Mouse (Mus musculus) embryo, embryonic 10.5 days (tissue): ENCODE measurements around the gene 1810062G17Rik.
A peak's percentile ranks its signal among the peaks of the same experiment; 100 is the strongest.

Experiments
- DNase-seq: peaks from one replicate; pipeline ENCODE4 v3.0.0-alpha.2; 2015; ENCODE audit warnings: low spot score

Gene 1810062G17Rik

DNA sequence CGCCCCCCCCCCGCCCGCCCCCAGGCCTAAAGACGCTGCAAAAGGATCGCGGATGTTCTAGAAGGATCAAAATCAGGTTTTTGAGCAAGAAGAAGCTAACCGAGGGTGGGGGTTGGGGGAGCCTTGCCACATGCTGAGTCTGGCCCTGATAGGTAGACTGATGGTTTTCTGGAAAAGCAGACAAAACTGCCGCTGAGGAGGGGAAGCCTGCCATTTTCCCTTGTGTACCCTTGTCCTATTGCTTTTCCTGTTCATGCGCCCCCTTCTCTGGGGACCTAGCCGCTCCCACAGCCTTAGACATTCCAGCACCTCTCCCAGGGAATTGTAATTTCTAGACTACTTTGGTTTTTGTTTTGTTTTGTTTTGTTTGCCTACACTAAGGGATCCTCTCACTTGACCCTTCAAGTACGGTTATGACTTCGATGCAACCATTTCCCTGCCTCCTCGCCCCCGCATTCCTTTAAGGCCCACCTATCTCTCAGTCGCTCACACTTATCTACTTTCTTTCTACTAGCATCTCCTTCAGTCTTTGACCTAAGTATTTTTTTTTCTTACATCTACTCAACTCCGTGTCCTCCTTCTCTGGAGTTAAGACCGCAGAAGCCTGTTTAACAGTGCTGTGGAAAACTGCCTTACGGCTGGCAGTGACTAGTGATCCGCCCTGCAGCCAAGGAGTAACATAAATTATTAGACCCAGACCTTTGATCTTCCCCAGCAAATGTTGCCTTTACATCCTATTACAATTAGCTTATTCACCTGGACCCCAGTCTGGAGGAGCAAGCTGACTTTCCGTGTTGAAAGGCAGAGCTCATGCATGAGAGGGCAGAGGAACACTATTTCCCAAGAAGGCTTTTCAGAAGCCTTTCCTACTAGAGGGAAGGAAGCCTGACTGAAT is 771 bp downstream of the 1810062G17Rik start:
- peak; percentile 18 for DNase-seq

DNA sequence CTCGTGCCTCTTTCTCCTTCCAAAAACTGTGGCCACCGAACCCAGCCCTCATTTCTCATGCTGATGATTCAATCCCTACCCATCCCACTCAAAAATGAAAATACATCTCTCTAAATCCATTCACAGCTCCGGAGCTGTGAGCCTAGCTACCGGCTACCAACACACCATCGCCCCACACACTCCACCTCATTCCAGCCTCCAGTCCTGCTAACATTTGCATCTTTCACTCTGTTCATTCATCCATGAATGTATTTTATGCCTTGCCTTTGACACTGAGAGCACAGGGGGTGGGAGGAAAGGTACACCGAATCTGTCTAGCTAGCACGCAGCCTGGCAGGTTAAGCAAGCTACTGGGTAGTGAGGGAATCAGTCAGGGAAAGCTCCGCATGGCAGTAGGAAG is 3.0 kb downstream of the 1810062G17Rik start:
- no peak for DNase-seq

- DNase-seq, result no peak
Observed at GRCm38 (mm10) chr3:36480486-36480885, 4.7 kb downstream of the 1810062G17Rik start.

GRCm38 (mm10) chr3:36481776-36482193 is 6.0 kb downstream of the 1810062G17Rik start:
- DNase-seq, result peak; percentile 77

DNA sequence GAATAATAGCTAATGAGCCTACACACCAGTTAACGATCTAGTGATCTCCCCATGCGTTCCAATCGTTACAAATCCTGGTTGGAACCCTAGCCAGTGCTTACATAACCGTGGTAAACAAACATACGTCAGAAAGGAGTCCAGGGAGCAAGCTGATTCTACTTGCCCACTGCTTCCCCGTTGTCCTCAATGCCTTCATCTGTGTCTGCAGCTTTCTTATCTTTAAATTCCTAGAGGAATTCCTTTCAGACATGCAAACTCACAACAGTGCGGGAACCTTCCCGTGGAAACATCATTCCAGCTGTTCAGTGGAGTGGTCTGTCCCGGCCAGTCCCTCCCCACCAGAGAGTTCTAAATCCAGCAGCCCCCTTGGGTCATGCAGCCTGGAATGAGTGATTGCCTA is 7.2 kb downstream of the 1810062G17Rik start:
- no peak for DNase-seq

DNA sequence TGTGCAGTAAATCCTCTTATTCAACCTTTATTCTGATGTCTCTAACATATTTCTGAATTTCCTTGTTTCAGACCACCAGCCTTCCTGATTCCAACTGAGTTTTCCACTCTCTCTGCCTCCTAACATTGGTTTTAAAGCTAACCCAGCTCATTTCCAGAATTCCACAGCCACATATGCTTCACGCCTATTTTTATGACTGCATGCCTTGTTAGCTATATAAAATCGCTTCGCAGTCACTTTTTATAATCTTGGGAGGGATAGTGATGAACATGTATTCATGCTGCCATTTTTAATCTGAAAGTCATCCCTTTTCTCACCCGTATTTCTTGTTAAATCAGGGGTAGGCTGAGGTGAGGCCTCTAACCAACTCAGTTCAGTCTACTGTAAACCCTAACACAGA is 8.6 kb downstream of the 1810062G17Rik start:
- DNase-seq, result no peak

DNA sequence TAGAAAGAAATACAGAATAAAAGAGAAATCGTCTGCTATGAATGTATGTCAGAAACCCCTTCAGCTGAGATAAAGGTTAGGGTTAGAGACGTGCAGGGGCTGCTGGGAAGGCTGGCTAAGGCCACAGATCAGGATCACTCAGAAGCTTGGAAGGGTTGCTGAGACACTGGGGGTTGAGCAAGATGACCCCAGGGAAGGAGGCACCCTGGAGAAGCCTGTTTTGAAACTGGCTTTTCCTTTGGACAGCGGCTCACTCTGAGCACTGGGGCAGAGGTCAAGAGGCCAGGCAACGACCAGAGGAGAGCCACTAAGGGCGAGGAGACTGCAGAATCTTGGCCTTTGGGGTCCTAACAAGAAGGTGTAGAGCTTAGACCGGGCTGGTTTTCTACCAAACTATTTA is 10.4 kb downstream of the 1810062G17Rik start:
- no peak for DNase-seq

DNA sequence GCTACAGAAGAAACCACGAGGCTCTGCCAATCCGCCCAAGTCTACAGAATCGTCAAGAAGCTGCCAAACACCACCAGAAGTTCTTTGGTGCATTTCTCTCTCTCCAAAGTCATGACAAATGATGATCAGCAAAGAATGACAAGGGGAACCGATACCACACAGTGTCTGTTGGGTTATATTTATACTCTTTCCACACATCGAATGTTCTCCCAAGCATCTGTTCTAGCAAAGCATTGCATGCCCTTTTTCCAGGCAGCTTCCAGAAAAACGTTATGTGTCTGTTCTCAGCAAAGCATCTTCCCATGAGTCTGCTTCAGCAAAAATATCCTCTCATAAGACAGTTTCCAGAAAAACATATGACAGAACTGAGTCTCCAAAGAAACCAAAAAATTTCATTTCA is 11.1 kb downstream of the 1810062G17Rik start:
- DNase-seq, result no peak

DNA sequence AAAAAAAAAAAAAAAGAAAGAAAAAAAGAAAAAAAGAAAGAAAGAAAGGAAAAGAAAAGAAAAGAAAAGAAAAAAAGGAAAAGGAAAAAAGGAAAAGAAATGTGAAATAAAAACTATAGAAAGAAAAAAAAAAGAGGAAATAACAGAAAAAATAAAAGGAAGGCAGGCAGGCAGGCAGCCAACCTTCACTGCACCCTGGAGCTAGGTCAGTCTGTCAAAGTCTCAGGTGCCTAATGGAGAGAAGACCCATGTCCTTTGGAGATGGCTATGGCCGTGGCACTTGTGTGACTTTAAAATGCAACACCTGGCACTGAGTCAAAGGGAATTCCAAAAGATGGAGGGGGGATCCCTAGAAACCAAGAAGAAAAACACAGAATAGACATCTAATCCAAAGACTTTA is 12.6 kb downstream of the 1810062G17Rik start:
- DNase-seq, result no peak

- DNase-seq, result no peak
Observed at GRCm38 (mm10) chr3:36488899-36489589, 13.3 kb downstream of the 1810062G17Rik start.

DNA sequence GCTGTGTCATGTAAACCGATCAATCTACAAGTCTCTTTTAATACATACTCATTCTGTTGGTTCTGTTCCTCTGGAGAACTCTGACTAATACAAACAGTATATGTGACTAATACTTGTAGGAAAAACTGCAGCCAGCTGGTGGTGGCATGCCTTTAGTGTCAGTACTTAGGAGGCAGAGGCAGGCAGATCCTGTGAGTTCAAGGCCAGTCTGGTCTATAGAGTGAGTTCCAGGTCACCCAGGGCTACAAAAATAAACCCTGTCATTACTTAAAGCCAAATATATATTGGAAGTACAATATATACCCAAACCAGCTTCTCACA is 13.8 kb downstream of the 1810062G17Rik start:
- DNase-seq, result no peak

GRCm38 (mm10) chr3:36491535-36491934 is 15.8 kb downstream of the 1810062G17Rik start:
- DNase-seq, result no peak

DNA sequence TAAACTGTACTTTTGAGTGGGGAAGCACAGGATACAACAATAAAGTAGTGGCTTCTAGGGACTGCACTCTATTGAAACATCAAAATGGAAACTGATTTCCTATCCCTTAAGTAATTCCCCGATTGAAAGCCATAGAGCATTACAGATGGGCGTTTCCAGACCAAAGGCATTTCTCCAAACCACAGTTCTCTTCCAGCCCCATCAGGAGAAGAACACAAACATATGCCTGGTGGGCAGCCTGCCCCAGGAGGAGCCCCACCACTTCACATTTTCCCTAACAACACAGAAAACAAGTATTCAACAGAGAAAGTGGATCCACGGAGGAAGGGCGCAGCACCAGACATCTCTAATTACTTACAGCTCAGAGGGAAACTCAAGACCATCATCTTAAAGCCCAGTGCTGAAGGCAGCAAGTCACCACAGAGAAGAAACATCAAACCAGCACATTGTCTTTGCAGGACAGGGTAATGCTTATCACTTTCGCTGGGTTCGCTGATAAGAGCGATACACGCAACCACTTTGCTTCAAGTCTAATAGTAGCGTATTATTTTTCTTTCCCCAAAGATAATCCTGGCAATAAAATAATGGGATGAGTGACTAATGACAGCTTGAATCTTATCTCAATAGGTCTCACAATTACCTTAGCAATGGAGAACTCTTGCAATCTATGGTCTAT is 17.1 kb downstream of the 1810062G17Rik start:
- DNase-seq, result no peak

GRCm38 (mm10) chr3:36493641-36494283 is 18.0 kb downstream of the 1810062G17Rik start:
- DNase-seq, result no peak

DNA sequence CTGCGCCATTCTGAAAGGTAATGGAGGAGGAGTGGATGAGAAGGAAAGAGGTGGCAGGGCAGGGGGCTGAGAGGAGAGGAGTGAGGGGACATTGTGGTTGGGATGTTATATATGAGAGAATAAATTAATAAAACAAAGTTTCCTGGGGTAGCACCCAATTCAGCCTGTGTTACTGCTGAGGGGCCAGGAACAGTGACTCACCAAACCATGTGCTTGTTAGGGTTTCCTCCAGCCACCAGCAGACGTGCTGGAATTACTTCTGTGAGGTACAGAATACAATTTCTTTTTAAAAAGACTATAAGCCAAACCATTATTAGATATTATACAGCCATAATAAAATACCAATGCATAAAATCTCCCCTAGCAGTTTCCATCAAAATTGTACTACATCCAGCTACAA is 18.9 kb downstream of the 1810062G17Rik start:
- DNase-seq, result no peak

- DNase-seq, result peak; percentile 95
Observed at GRCm38 (mm10) chr3:36495436-36495835, 19.7 kb downstream of the 1810062G17Rik start.

DNA sequence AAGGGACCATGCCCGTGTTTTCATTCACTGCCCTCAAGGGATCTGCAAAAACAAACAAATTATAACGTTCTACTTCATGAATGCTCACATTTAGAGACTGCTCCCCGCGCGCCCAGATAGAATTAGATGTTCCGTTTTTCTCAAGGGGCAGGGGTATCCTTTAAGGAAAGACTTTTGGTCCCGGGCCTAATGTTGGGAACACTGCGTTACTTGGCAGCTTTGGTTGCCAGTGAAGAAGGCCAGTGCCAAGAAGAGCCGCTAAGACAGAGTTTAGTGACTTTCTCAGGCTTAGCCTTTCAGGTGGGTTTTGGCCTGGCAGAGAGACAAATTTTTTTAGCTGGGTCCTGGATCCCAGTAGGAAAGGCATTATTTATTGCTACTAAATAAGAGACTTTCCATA is 20.5 kb downstream of the 1810062G17Rik start:
- no peak for DNase-seq

GRCm38 (mm10) chr3:36496746-36497145 is 21.0 kb downstream of the 1810062G17Rik start:
- peak; percentile 90 for DNase-seq

- DNase-seq, result no peak
Observed at GRCm38 (mm10) chr3:36498224-36498623, 22.5 kb downstream of the 1810062G17Rik start.

- no peak for DNase-seq
Observed at GRCm38 (mm10) chr3:36499418-36499817, 23.7 kb downstream of the 1810062G17Rik start.

GRCm38 (mm10) chr3:36500976-36501375 is 25.2 kb downstream of the 1810062G17Rik start:
- no peak for DNase-seq

GRCm38 (mm10) chr3:36501546-36501945 is 25.8 kb downstream of the 1810062G17Rik start:
- DNase-seq, result no peak
